Mouse (Mus musculus) forebrain, embryonic 14.5 days (tissue): ENCODE results near the gene Gm28539. TPM values are rescaled to one million over a fixed set of nuclear protein-coding genes. Genes with fewer than 3 reads are reported as not detected.

Experiments used
- ATAC-seq: fragments of 200-750 bp; cut with Nextera tagmentation; 2 replicates; pipeline ENCODE4 v1.8.0; 2017; ENCODE audit warnings: mild to moderate bottlenecking, moderate library complexity
- DNase-seq: peaks from one replicate; pipeline ENCODE4 v3.0.0-alpha.2; 2015; ENCODE audit warnings: low spot score
- H3K27ac ChIP-seq: fragments of 300-500 bp; sonication (generic); 2 replicates; pipeline ENCODE4 v1.5.1; 2014; ENCODE audit warnings: low read depth, mild to moderate bottlenecking, control low read depth, low read length, moderate library complexity
- H3K27me3 ChIP-seq: fragments of 300-500 bp; sonication (generic); replicated peaks from 2 replicates; pipeline ENCODE4 v1.6.1; 2014; ENCODE audit warnings: low read length, control low read depth, mixed read lengths; ENCODE audit not compliant: control insufficient read depth, insufficient read depth
- H3K36me3 ChIP-seq: fragments of 300-500 bp; sonication (generic); 2 replicates; pipeline ENCODE4 v1.6.1; 2014; ENCODE audit warnings: low read length, control low read depth; ENCODE audit not compliant: control insufficient read depth, insufficient read depth
- H3K4me1 ChIP-seq: fragments of 300-500 bp; sonication (generic); 2 replicates; pipeline ENCODE4 v1.6.1; 2014; ENCODE audit warnings: antibody characterized with exemption, low read length, control low read depth; ENCODE audit not compliant: control insufficient read depth, insufficient read depth
- H3K4me2 ChIP-seq: fragments of 300-500 bp; sonication (generic); 2 replicates; pipeline ENCODE4 v1.6.1; 2014; ENCODE audit warnings: mild to moderate bottlenecking, control low read depth, low read length
- H3K4me3 ChIP-seq: fragments of 300-500 bp; sonication (generic); 2 replicates; pipeline ENCODE4 v1.5.1; 2014; ENCODE audit warnings: low read depth, low read length, control low read depth
- H3K9ac ChIP-seq: fragments of 300-500 bp; sonication (generic); 2 replicates; pipeline ENCODE4 v1.6.1; 2014; ENCODE audit warnings: mild to moderate bottlenecking, low read length, control low read depth, moderate library complexity
- H3K9me3 ChIP-seq: fragments of 300-500 bp; sonication (generic); replicated peaks from 2 replicates; pipeline ENCODE4 v1.6.1; 2016; ENCODE audit warnings: low read length, control low read depth, mixed read lengths; ENCODE audit not compliant: control insufficient read depth
- WGBS: fragments of 180-500 bp; shearing (Covaris S2); extraction: QIAGEN DNeasy Blood & Tissue Kit; methylation state at CpG from one replicate; pipeline ENCODE4 v1.1.7; 2014; 5-methylcytosine and 5-hydroxymethylcytosine counted together
- polyA plus RNA-seq: library from polyadenylated mRNA; unstranded; fragments of >200 nt; fragmentation: Nextera tagmentation; extraction: Ambion mirVana; gene quantifications from 2 replicates; pipeline ENCODE4 v1.2.1, GENCODE M21; 2014

The Gm28539 gene
- polyA plus RNA-seq, 1 experiment from 2014 or later, result not detected

DNA sequence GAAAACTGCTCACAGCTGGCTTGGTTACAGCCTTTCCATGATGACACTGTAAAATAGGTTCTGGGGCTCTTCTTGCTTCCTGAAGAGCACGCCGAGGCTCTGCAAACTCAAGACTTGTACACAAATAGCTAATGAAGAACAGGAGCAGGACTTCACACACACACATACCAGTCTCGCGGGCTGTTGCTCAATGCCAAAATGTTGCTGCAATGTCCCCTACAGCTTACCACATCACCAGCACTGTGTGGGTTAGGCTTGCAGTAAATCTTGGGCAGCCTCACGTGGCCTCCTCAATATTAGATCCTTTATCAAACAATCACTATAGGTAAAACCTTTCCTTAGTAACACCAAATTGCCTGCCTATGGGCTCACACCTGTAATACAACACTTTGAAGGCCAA lies 27.4 kb upstream of the Gm28539 start:
- DNase-seq (no peak), ATAC-seq (no peak)
- Histone ChIP-seq H3K9ac (no peak overlapping the region), H3K4me1 (peaks cover 9% of the 10 kb centered on the region), H3K27ac (no peak overlapping the region), H3K4me3 (no peak overlapping the region), H3K4me2 (no peak overlapping the region), H3K9me3 (no peaks in the 10 kb centered on the region), H3K27me3 (no peaks in the 10 kb centered on the region), H3K36me3 (peaks cover 35% of the 10 kb centered on the region)
- 97% methylated on average over 5 of the region's 5 CpGs for WGBS

DNA sequence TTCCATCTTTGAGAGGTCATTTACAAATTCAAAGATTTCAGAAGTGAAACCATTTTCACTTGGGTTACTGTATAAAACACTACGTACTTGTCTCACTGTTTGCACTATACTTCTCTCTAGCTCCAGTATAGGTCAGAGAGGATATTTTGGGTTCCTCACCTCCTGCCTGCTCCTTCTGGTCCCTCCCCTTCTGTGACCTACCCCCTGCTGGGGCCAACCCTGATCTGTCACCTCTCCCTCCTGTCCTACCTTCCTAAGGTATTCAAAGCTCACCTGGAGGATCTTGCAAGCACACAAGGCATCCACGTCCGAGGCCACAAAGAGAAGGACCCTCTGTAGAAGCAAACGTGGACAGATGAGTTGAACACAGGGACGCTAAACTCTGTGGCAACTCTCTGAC lies 25.4 kb upstream of the Gm28539 start:
- H3K9ac ChIP-seq, result peak overlapping the region; percentile 75
- ATAC-seq, result no peak; the same call in 1 of the 2 replicates
- no peak for DNase-seq

DNA sequence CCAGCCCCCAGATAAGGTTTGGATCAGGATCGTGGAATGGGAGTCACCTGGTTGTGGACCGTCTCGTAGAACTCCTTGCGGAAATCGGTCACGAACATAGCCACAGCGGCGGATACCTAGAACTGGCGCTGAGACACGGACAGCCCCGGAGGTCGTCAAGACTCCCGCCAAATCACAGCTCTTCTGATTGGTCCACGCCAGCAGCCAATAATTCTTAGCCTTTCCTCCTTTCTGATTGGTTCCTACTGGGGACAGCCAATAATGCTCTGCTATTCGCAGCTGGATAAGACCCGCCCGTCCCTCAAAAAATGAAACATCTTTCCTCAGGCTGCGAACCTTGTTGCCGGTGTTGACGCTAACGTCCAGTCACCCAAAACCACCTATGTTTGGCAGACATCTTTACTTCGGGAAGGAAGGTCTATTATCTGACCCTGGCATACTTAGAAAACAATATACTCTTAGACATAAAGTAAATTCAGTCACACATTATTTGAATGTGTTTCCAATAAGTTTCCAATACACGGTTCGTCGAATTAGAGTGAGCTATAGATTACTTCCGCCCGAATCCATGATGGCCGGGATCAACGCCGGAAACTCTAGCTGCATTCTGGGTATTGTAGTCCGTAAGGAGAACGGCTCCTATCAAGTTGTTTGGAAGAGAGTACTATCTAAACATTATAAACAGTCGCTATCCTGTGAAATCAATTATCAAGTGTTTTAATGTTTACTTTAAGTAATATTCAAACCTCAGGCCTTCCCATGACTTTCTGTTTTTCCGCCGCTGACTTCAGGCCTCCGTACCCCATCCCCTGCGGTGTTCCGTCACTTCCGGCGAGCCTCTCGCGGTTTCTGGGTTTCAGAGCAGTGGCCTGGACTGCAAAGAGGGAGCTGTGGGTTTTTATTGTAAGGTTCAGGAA lies 24.7 kb upstream of the Gm28539 start, which contains the start of the genes Ufd1 and Cdc45:
Gene Ufd1 (plus strand): TSS at position 312 of the 917 bp plus-strand sequence.
Gene Cdc45 (minus strand): TSS at position 520 of the 917 bp plus-strand sequence.
- DNase-seq, result peak; percentile 98
- peak within 1 kb of the TSS; percentile 61 for H3K4me2 ChIP-seq
- no peaks in the 10 kb centered on the region for H3K9me3 ChIP-seq
- peaks cover 43% of the 10 kb centered on the region for H3K36me3 ChIP-seq
- WGBS, result under 1% methylated on average over 42 of the region's 42 CpGs
- H3K27ac ChIP-seq, result peak within 1 kb of the TSS; percentile 55; the same call in 1 of the 2 replicates
- peak; percentile 96 for ATAC-seq
- H3K4me3 ChIP-seq, result peak within 1 kb of the TSS; percentile 68
- peak within 1 kb of the TSS; percentile 75 for H3K9ac ChIP-seq
- H3K27me3 ChIP-seq, result no peaks in the 10 kb centered on the region
- H3K4me1 ChIP-seq, result peaks cover 9% of the 10 kb centered on the region

More for the DNA sequence above, 25.4 kb upstream of the Gm28539 start:
- Histone ChIP-seq H3K27ac (no peak overlapping the region), H3K4me3 (peak overlapping the region; percentile 68), H3K27me3 (no peaks in the 10 kb centered on the region), H3K4me2 (peak overlapping the region; percentile 61), H3K9me3 (no peaks in the 10 kb centered on the region), H3K36me3 (peaks cover 37% of the 10 kb centered on the region), H3K4me1 (peaks cover 9% of the 10 kb centered on the region)
- 11% methylated on average over 5 of the region's 5 CpGs for WGBS

DNA sequence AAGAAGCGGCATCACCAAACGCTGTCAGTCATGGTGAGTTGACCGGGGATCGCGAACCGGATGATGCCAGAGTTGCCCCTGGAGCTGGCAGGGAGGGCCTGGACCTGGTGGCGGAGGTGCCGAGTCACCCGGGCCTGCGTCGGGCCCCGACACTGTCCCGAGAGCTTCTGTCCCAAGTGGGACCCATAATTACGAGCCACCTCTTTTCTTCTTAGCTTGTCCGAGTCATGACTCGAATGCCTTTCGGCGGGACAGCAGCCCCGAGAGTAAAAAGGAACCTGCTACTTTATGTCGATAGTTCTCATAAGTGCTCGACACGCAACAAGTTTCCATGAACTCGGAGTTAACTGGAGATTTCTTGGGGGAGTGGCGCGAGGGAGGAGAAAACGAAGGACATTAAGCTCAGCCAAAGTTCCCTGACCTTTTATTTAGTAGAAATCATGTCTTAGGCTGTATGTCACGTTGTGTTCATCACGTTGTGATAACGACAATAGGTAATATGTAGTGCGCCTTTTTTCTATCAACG lies 23.9 kb upstream of the Gm28539 start:
- Histone ChIP-seq H3K4me3 (peak overlapping the region; percentile 68), H3K4me2 (peak overlapping the region; percentile 61), H3K27ac (peak overlapping the region; percentile 55; the same call in 1 of the 2 replicates), H3K27me3 (no peaks in the 10 kb centered on the region), H3K4me1 (peaks cover 9% of the 10 kb centered on the region), H3K9me3 (no peaks in the 10 kb centered on the region), H3K9ac (peak overlapping the region; percentile 75), H3K36me3 (peaks cover 43% of the 10 kb centered on the region)
- no peak; the same call in 1 of the 2 replicates for ATAC-seq
- WGBS, result 2% methylated on average over 31 of the region's 31 CpGs
- DNase-seq, result no peak

DNA sequence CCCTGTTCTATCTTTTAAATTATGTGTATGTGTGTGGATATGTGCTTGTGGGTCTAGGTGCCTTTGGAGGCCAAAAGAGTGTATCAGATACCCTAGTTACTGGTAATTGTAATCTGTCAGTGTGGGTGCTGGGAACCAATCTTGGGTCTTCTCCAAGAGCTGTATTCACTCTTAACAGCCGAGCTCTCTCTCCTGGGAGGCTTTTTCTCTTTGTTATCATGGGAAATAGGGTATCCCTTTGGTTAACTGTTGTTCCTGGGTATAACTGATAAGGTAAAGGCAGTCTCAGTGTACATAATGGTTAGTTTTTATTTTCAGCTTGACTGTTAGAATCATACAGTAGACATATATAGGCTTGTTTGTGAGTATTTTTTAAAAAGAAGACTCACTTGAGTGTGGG lies 14.0 kb upstream of the Gm28539 start:
- H3K4me2 ChIP-seq, result no peak overlapping the region
- peaks cover 96% of the 10 kb centered on the region for H3K36me3 ChIP-seq
- H3K27me3 ChIP-seq, result no peaks in the 10 kb centered on the region
- H3K27ac ChIP-seq, result no peak overlapping the region
- DNase-seq (no peak), ATAC-seq (no peak)
- H3K4me3 ChIP-seq, result no peak overlapping the region
- no peak overlapping the region for H3K9ac ChIP-seq
- no peaks in the 10 kb centered on the region for H3K9me3 ChIP-seq
- WGBS, result 83% methylated on average over 1 of the region's 1 CpGs
- H3K4me1 ChIP-seq, result no peaks in the 10 kb centered on the region

DNA sequence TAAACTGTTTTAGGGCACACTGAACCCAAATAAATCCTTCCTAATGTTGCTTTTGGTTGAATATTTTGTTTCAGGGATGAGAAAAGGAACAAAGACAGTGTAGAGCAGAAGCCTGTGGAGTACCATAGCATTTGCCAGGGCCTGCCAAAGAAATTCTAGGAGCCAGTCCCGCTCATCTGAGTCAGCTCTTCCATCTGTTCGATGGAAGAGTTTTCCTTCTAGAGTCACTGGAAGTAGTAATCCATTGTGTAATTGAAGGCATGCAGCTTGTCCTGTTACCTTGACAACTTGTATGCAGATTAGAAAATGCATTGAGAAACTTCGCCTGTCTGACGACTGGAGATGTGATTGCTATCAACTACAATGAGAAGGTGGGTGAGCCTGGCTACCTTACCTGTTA lies 13.5 kb upstream of the Gm28539 start:
- no peaks in the 10 kb centered on the region for H3K9me3 ChIP-seq
- no peak for DNase-seq
- no peak for ATAC-seq
- H3K27me3 ChIP-seq, result no peaks in the 10 kb centered on the region
- WGBS, result 70% methylated on average over 4 of the region's 4 CpGs
- H3K4me2 ChIP-seq, result no peak overlapping the region
- H3K9ac ChIP-seq, result no peak overlapping the region
- no peak overlapping the region for H3K27ac ChIP-seq
- peaks cover 96% of the 10 kb centered on the region for H3K36me3 ChIP-seq
- H3K4me3 ChIP-seq, result no peak overlapping the region
- no peaks in the 10 kb centered on the region for H3K4me1 ChIP-seq

DNA sequence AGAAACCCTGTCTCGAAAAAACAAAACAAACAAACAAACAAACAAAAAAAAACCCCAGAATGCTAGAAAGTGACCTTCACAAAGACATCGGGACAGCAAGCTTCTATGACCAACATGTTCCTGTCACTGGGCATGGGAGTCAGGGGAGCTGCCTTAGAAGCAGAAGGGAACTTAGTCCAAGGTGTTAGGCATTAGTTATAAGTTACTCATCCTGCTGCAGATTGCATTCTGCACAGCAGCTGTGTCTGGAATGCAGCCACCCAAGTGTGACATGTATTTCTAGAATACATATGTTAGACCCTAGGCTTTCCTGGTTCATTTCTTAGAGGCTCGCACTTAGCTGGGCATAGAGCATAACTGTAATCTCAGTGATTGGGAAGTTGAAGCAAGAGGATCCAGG lies 7.8 kb upstream of the Gm28539 start:
- WGBS, result 94% methylated on average over 3 of the region's 3 CpGs
- Histone ChIP-seq H3K27ac (no peak overlapping the region), H3K9ac (no peak overlapping the region), H3K4me2 (no peak overlapping the region), H3K27me3 (no peaks in the 10 kb centered on the region), H3K4me1 (no peaks in the 10 kb centered on the region), H3K9me3 (no peaks in the 10 kb centered on the region), H3K36me3 (peaks cover 92% of the 10 kb centered on the region), H3K4me3 (no peak overlapping the region)
- DNase-seq (no peak), ATAC-seq (no peak)

DNA sequence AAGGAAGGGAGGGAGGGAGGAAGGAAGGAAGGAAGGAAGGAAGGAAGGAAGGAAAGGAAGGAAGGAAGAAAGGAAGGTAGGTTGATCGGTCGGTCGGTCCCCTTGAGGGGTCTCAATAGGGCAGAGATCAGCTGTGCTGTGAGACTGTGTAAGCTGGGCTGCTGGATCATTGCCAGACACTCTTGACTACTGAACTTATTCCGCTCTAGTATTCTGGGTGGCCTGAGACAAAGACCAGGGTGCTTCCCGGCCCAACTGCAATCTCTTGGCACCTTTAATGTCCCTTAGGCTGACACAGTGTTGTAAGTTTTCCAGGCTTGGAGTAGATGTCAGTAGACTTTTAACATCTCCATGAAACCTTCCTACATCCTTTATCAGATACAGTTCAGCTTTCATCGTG lies 7.3 kb upstream of the Gm28539 start:
- DNase-seq, result no peak
- Histone ChIP-seq H3K4me3 (no peak overlapping the region), H3K4me2 (no peak overlapping the region), H3K9ac (no peak overlapping the region), H3K27me3 (no peaks in the 10 kb centered on the region), H3K4me1 (no peaks in the 10 kb centered on the region), H3K27ac (no peak overlapping the region), H3K9me3 (no peaks in the 10 kb centered on the region), H3K36me3 (peaks cover 92% of the 10 kb centered on the region)
- WGBS, result 95% methylated on average over 6 of the region's 6 CpGs
- no peak for ATAC-seq

DNA sequence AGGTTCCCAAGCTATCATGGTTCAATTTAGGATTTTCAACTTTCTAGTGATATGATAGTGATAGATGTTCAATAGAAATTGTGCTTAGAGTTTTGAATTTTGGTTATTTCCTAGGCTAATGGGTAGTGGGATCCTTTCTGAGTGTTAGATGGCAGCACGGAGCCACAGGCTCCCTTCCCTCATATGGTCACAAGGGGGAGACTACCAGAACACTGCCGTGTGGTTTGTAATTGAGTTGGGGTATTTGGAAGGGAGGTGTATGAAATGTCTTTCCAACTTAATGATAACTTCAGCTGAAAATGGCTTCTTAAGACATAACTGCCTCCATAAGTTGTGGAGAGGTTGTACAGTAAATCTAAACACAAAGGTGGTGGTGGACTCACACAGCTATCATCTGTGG lies 2.9 kb upstream of the Gm28539 start:
- H3K36me3 ChIP-seq, result peaks cover 61% of the 10 kb centered on the region
- no peak for ATAC-seq
- no peak overlapping the region for H3K27ac ChIP-seq
- no peak overlapping the region for H3K4me3 ChIP-seq
- 71% methylated on average over 2 of the region's 2 CpGs for WGBS
- H3K27me3 ChIP-seq, result no peaks in the 10 kb centered on the region
- DNase-seq, result no peak
- no peak overlapping the region for H3K9ac ChIP-seq
- H3K9me3 ChIP-seq, result no peaks in the 10 kb centered on the region
- H3K4me1 ChIP-seq, result no peaks in the 10 kb centered on the region
- H3K4me2 ChIP-seq, result no peak overlapping the region
